Mouse (Mus musculus) heart, postnatal 10 days (tissue): ENCODE data around the gene Il11ra1. TPM values are rescaled to one million over a fixed set of nuclear protein-coding genes. Genes with fewer than 3 reads are reported as not detected.
A peak's percentile ranks its signal among the peaks of the same experiment; 100 is the strongest.
"Not testable (repeated sequence)": the region's sequence is repeated elsewhere in the genome, so short reads cannot be mapped to it uniquely, and the experiment has no call there.

Experiments
- DNase-seq, 2 experiments: peaks; one replicate each; pipeline ENCODE4 v3.0.0; 2021
- intact Hi-C: fragments of 180-260 bp; cut with DNase I; formaldehyde crosslinking; loops from one replicate; pipeline ENCODE4 v1.15.1; 2025
- total RNA-seq, 2 experiments: library from RNA; stranded (reverse); gene quantifications; 2 replicates each; pipeline ENCODE4 v1.2.3; 2021

Il11ra1 gene
- total RNA-seq, 2 experiments from 2014 or later: 65.3 to 66.2 TPM

DNA sequence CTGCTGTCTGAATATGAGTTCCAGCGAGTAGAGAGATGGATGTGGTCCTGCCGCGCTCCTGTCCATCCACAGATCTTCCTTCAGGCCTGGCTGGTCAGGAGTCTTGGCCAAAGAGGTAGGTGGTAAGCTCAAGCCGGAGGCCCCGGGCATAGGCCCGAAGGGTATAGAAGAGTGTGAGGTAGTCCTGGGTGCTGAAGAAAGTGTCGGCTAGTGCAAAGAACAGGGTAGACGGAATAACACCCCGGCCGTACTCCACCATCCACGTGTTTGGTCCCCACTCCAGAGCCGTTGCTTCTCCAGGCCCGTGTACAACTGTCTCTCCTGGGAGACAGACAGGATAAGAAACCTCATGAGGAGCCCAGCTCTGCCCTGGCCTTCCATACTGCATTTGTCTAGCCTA, 39.5 kb downstream of the Il11ra1 start:
- intact Hi-C loops: no loop called here
- no peak for DNase-seq

DNA sequence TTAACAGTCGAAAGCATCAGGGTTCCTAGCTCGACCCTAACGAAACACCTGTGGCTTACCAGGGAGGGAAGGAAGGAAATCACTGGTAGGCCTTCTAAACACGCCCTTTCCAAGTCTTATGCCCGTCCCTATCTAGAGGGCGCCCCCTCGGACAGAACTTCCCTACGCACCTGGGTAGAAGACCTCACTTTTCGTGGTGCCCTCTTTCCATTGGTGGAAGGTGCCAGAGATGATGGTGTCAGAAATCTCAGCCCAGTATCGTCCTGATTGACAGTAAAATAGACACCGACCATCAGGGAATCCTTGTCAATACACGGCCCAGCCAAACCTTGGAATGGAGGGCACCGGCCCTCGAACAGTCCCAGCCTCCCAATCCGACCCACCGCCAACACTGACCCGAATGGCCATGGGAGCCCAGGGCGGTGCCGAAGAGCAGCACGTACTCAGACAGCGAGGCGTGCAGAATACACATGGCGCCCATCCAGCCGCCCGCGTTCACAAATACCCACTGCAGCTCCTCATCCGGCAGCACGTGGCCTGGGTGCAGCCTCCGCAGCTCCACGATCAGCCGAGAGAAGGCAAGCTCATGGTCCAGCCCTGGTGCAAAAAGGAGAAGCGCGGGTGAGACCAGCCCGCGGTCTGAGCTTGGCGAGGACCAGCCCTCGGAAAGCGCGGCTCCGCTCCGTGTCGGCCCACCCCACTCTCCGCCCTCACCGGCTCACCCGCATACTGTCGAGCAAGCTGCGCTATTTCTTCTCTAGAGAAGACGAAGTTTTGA, 40.8 kb downstream of the Il11ra1 start:
- DNase-seq: no peak
- intact Hi-C loops: loop anchor here (2.0 kb wide), 1 partner anchor 18 kb away; the partner anchor contains the start of gene Dctn3

DNA sequence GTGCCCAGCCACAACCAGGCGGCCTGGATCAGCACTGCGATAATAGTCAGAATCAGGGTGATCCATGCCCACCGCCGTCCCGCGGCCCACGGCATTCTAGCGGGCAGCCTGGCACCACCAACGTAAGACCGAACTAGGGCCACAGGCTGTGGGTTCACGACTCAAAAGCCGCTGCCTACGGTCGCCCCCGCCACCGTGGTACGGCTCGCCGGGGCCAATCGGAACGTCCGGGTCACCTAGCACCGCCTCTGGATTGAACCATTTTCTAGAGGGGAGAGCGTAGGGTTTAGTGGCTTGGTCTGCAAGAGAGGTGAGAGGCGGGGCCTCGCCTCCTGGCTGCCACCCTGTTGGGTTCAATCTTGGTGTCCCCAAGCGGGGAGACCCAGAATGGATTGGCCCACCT, 41.4 kb downstream of the Il11ra1 start:
- intact Hi-C loops: loop anchor here (2.0 kb wide), 1 partner anchor 18 kb away; the partner anchor contains the start of gene Dctn3
- DNase-seq: peak; percentile 95

DNA sequence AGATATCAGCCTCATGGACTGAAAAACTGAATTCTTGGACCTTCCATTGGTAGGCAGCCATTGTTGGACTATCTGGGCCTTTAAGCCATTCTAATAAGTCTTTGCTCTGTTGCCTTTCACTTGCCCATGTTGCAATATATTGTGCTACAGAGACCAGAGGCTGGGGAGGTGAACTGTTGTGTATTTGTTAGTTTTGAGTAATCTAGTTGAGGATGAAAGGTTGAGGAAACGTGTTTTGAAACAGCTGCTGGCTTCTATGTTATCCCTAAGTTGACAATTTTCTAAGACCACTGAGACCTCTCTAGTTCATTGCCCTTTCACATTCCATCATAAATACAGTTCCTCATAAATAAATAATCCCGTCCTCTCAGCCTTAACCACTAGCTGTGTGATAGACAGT, 44.3 kb downstream of the Il11ra1 start:
- DNase-seq: no peak
- intact Hi-C loops: no loop called here

DNA sequence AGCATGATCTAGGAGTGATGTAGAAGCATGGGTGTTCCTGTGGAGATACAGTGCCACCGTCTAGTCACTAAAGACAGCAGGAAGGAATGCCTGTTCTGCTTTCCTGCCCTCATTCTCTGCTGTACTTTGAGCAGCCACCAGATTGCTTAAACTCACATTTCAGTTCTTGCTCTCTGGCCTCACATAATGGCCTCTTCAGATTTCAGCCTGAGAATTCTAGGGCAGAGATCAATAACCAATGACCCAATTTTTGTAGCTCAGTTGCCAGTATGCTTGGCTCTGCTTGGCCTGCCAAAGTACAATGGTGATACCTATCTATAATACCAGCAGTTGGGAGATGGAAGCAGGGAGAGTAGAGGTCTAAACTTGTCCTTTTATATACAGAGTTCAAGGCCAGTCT, 45.2 kb downstream of the Il11ra1 start:
- no peak for DNase-seq
- intact Hi-C loops: no loop called here

DNA sequence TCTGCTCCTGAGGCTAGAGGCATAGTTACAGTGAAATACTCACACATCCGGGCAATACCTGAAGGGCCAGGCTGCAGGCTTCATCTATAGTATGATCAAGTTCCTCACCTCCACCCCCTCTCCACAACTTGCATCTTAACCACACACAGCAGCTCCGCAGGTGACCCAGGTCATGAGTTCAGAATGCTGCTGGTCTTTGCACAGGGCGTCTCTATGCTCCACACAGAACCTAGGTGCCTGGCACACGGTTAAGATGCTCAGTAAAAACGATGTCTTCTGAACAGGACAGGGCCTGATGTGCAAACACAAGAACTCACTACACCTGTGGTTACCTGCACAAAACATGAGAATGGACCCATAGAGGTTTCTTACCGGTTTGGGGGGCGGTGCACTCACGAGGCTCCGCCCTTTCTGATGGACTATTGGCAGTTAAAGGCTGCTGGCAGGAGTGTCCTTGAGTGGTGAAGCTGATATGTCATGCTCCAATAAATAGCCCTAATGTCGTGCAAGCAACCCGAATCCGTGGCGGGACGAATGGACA, 55.1 kb downstream of the Il11ra1 start, which contains the start of gene Galt:
Gene Galt, plus strand, starts transcription at position 432 of the 541 bp plus-strand sequence.
- no peak for DNase-seq
- intact Hi-C loops: no loop called here

DNA sequence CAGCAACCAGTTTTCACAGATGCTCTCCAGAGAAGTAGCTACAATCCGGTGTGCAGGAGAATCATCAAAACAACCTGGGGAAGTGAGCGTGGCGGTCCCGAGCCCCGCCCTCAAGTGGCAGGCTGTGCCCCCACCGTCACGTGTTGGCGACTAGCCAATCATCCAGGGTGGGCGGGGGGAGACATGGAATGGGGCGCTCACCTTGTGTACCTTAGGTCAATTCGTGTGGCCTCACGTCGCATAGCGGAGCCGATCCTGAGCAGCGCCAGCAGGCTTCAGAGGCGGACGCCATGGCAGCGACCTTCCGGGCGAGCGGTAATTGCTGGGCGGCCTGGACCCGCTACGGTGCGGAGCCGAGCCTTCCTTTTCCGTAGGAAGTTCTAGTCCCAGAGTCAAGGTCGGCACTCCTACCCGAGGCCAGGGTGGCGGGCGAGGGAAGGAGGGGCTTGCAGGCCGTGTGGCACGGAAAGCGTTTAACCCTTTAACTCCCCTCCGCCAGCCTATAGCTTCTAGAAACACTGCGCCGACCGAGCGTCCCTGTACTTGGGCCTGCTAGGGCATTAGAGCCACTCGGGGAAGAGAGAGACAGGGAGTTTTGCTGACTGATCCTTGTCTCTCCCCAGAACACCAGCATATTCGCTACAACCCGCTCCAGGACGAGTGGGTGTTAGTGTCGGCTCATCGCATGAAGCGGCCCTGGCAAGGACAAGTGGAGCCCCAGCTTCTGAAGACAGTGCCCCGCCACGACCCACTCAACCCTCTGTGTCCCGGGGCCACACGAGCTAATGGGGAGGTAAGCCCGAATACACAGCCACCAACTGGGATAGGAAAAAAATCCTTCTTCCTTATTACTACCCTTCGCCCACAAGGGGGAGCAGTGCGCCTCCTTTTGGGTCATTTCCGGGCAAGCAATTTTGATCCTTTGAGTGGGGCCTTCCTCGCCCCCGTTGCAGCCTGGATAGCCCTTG, 55.8 kb downstream of the Il11ra1 start, which contains the start of gene Sigmar1:
Gene Sigmar1, minus strand, starts transcription at position 820 of the 968 bp plus-strand sequence.
- DNase-seq: peak; percentile 89 to 92
- intact Hi-C loops: no loop called here

DNA sequence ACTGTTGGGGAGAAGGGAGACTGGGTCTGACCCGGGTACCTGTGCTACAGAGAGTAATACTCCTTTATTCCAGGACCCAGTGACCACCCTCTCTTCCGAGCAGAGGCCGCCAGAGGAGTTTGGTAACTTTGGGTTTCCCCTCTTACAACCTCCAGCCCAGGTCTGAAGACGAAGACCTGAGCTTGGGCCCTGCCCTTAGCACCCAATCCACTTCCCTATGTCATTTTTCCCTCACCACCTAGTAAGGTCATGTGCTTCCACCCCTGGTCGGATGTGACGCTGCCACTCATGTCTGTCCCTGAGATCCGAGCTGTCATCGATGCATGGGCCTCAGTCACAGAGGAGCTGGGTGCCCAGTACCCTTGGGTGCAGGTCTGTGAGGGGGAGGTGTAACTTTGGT, 56.7 kb downstream of the Il11ra1 start:
- no peak for DNase-seq
- intact Hi-C loops: no loop called here

DNA sequence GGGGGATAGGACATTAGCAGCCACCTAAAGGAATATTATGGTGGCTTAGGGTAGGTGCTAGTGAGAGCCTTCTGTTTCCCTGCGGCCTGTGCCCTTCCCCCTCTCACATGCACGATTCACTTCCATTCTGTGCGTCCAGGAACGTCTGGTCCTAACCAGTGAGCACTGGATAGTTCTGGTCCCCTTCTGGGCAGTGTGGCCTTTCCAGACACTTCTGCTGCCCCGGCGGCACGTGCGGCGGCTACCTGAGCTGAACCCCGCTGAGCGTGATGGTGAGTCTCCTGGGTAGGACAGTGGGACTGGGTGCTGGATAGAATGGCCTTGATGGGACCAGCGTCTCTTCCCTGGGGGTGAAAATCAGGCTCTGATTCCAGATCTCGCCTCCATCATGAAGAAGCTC, 57.5 kb downstream of the Il11ra1 start:
- no peak for DNase-seq
- intact Hi-C loops: no loop called here

DNA sequence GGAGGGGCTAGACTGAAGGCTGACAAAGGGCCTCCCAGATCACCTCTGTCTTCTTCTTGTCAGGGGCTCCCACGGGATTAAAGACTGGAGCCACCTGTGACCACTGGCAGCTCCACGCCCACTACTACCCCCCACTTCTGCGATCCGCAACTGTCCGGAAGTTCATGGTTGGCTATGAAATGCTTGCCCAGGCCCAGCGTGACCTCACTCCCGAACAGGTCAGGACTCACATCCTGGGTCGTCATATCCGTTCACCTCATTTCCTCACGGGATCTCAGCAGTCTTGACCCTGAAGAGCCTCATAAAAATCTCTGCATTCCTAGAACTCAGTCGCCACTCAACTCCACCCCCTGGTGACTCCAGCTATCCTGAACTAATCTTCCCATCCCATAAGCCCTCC, 58.2 kb downstream of the Il11ra1 start:
- DNase-seq: no peak
- intact Hi-C loops: no loop called here

DNA sequence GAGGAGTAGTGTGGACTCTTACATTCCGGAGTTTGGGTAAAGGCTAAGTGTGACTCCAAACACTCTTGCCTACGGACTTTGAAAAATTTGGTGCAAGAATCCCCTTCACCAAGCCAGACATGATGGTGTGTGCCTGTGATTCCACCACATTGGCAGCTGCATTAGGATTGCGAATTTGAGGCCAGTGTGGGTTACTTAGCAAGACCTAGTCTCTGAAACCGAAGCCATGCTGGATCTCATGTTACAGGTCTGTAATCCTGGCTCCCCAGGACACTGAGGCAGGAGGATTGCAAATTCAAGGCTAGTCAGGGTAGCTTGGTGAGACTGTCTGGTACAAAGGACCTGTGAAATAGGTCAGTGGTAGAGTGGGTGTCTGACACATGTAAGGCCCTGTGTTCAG, 58.9 kb downstream of the Il11ra1 start:
- no peak for DNase-seq
- intact Hi-C loops: no loop called here

DNA sequence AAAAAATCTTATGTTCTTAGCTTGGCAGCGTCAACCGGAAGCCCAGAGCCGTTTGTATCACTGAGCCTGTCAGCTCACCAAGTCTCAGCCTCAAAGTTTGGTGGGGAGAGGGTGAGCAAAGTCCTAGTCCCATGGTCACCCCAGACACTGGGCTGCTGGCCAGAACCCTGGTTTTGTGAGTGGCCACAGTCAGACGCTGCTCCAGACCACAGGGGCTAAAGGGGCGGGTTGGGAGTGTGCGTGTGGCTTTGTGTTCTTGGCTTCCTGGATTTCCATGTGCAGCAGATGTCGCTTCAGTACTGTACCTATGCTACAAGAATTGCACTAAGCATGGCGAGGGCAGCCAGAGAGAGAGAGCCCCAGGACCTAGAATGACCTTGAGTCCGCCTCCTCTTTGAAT, 59.4 kb downstream of the Il11ra1 start:
- DNase-seq: peak; percentile 53 to 65
- intact Hi-C loops: no loop called here

DNA sequence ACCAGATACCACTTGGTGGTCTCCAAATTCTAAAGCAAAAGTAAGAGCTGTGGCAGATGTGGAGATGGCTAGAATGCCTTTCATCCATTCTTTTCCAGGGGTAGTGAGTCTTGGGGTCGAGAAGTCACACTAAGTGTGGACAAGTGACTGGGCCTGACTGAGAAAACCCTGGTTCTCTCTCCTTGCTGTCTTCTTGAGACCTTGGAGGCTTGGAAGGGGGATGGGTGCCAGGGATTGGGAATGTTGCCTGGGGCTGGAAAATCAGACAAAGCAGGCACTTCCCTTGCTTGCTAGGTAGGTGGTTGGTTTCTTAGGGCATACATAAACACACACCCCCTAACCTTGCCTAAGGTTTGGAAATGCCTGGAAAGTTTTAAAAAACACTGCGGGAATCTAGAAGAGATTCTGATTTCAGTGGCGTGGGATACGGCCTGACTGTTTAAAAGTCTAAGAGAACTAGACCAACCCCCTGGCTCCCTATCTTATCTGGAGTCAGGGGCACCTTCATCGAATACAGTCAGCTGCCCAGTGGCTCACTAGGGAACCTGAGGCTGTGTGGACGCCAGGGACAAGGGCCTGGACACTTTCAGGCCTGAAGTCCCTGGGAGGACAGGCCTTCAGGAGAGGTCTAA, 60.0 kb downstream of the Il11ra1 start:
- peak; percentile 29 to 46 for DNase-seq
- intact Hi-C loops: no loop called here

DNA sequence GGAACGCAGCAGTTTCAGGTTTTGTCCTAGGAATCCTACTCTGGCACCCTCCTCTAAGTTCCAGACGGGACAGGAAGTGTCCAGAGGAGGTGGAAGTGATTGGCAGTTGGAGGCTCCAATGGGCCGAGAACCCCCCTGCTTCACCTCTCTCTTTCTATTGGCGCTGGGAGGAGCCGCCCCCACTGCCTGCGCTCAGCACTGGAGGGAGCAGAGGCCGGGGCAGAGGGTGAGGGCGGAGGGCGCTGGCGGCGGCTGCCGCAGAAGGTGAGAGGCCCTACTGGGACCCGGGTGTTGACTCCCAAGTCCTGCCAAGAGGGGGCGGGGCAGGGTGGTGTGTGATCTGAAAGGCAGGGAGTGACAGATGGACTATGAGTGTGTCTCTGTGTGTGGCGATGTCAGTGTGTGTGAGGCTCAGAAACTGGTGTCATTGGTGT, 60.5 kb downstream of the Il11ra1 start:
- DNase-seq: peak; percentile 94 to 95
- intact Hi-C loops: no loop called here

DNA sequence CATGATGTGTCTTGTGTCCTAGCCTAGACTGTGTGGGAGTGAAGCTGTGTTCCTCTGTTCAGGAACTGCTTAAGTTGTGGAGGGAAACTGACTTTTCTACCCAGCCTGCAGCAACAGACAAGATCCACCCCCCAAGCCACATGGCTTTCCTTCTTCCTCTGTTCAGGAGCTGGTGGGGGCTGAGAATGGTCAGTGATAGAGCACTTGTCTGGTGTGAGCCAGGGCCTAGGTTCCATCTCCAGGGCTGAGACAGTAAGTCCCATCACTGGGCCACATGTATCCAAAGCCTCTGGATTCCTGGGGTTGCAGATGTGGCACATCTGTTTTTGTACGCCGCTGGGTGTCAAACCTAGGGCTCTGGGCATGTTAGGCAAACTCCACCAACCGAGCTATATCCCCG, 61.1 kb downstream of the Il11ra1 start:
- DNase-seq: no peak
- intact Hi-C loops: no loop called here

DNA sequence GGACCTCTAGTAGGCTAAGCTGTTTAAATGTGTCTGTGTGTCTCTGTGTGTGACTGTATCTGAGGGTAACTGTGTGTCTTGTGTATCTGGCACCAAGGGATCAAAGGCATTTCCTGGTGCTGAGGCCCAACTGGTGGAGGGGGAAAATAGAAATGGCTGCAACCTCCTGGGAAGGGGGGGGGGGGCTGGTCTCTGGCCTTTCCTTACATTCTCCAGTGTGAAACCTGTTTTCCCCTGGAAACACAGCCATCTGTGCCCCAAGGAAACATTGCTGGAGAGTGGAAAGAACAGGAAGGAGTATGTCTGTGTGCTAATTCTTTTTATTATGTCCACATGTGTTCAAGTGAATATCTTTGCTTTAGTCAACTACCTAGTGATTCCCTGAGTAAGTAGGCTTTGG, 61.9 kb downstream of the Il11ra1 start:
- no peak for DNase-seq
- intact Hi-C loops: no loop called here

DNA sequence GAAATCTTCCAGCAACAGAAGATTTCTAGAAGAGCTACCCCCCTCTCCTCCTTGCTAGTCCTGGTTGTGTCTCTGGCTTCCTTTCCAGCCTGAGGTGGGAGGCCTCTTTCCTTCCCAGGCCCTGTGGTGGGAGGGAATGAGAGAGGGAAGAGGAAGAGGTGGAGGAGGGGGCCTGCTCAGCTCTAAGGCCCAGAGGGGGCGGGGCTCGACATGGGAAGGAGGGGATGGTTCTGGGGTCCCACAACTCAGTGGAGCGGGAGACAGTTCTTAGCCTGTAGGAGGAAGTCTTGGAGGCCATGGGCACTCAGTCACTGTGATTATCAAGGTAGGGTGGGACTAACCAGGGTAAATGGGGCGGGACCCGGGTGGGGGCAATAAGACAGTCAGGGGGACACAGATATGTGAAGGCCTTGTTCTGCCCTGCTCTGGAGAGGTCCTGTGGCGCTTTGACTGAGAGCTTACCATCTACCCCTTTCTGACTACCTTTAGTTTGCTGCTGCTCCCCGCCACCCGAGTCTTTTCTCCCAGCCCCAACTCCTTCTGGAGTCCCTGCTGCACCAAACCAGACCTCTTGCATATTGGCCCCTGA, 62.4 kb downstream of the Il11ra1 start:
- DNase-seq: no peak
- intact Hi-C loops: no loop called here

DNA sequence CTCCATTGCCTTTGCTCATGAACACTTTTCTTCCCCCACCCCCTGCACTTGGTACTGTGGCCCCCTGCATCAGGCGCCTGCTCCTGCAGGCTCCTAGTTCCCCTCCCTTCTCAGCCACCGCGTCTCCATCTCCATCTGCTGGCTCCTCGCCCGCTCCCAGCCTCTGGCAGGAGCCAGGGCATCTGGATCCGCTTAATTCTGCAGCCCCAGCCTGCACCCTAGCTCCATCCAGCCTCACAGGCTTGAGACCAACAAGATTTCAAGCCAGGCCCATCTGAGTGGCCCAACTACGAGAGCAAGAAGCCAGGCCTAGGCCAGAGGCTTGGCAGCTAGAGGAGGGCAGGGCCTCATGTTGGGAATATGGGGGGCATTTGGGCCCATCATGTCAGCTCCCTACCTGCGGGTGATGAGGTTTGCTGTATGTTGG, 62.9 kb downstream of the Il11ra1 start:
- peak; percentile 77 for DNase-seq
- intact Hi-C loops: not testable (repeated sequence)

DNA sequence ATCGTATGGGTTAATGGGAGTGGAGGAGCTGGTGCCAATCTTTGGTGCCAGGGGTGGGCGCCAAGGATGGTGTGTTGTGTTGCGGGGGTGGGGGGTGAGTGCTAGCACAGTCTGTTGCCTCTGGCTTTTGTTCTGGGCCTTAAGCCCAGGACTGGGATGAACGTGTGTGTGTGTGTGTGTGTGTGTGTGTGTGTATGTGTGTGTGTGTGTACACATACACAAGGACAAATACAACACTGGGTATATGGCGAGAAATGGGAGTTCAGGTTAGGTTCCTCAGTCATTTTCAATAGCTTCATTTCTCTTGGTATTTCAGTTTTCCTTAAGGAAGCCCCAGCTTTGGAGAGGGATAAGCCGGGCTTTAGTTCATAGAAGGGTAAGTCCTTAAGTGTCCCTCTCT, 63.4 kb downstream of the Il11ra1 start:
- DNase-seq, intact Hi-C loops: not testable (repeated sequence)

DNA sequence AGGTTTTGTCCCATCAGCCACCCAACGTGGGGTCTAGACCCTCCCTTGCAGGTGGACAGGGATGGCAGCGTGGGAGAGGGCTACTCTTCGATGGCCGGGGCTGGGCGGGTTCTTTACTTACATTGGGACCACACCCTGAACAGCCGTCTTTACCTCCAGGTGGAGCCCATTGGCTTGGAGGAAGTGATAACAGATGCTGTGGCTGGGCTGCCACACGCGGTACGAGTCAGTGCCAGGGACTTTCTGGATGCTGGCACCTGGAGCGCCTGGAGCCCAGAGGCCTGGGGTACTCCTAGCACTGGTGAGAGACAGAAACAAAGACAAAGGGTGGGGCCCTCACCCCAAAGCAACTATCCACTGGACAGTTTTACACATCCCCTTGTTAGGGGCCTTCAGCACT, 67.5 kb downstream of the Il11ra1 start:
- intact Hi-C loops, DNase-seq: not testable (repeated sequence)
